Mouse (Mus musculus): ENCODE measurements around the gene Slit3. TPM values are rescaled to one million over a fixed set of nuclear protein-coding genes. Genes with fewer than 3 reads are reported as not detected.

The Slit3 gene
- total RNA-seq, 2 experiments from 2014 or later, result 12.5 to 17.9 TPM

- DNase-seq, result no peak
Measured at GRCm38 (mm10) chr11:35124489-35125107, 3.6 kb downstream of the Slit3 start.

GRCm38 (mm10) chr11:35125108-35125490 is 4.1 kb downstream of the Slit3 start:
- no peak for DNase-seq

- no peak for DNase-seq
Measured at GRCm38 (mm10) chr11:35131740-35132139, 10.7 kb downstream of the Slit3 start.

- no peak for DNase-seq
Measured at GRCm38 (mm10) chr11:35136625-35137024, 15.6 kb downstream of the Slit3 start.

- no peak for DNase-seq
Measured at GRCm38 (mm10) chr11:35140092-35140491, 19.1 kb downstream of the Slit3 start.

GRCm38 (mm10) chr11:35142202-35142601 is 21.2 kb downstream of the Slit3 start:
- no peak for DNase-seq

GRCm38 (mm10) chr11:35142698-35143360 is 21.8 kb downstream of the Slit3 start:
- no peak for DNase-seq

GRCm38 (mm10) chr11:35147818-35148445 is 26.9 kb downstream of the Slit3 start:
- DNase-seq, result no peak

GRCm38 (mm10) chr11:35151539-35151951 is 30.5 kb downstream of the Slit3 start:
- DNase-seq, result no peak

GRCm38 (mm10) chr11:35152875-35153274 is 31.9 kb downstream of the Slit3 start:
- DNase-seq, result no peak

GRCm38 (mm10) chr11:35154449-35154848 is 33.4 kb downstream of the Slit3 start:
- DNase-seq, result no peak

- DNase-seq, result no peak
Measured at GRCm38 (mm10) chr11:35155281-35155680, 34.3 kb downstream of the Slit3 start.

GRCm38 (mm10) chr11:35156676-35157075 is 35.7 kb downstream of the Slit3 start:
- DNase-seq, result no peak

GRCm38 (mm10) chr11:35160682-35161211 is 39.7 kb downstream of the Slit3 start:
- DNase-seq, result no peak

GRCm38 (mm10) chr11:35163396-35163795 is 42.4 kb downstream of the Slit3 start:
- no peak for DNase-seq

- no peak for DNase-seq
Measured at GRCm38 (mm10) chr11:35167176-35167575, 46.2 kb downstream of the Slit3 start.

- no peak for DNase-seq
Measured at GRCm38 (mm10) chr11:35171505-35171904, 50.5 kb downstream of the Slit3 start.

- DNase-seq, result no peak
Measured at GRCm38 (mm10) chr11:35177564-35177963, 56.5 kb downstream of the Slit3 start.

GRCm38 (mm10) chr11:35178144-35178817 is 57.3 kb downstream of the Slit3 start:
- no peak for DNase-seq

- no peak for DNase-seq
Measured at GRCm38 (mm10) chr11:35179305-35179704, 58.3 kb downstream of the Slit3 start.

GRCm38 (mm10) chr11:35182887-35183286 is 61.9 kb downstream of the Slit3 start:
- DNase-seq, result no peak

- no peak for DNase-seq
Measured at GRCm38 (mm10) chr11:35194826-35195225, 73.8 kb downstream of the Slit3 start.

GRCm38 (mm10) chr11:35196777-35197176 is 75.8 kb downstream of the Slit3 start:
- DNase-seq, result no peak
